Mouse (Mus musculus): ENCODE data around the gene Tmtc2.

The Tmtc2 gene

GRCm38 (mm10) chr10:105186636-105187035 lies 387.6 kb downstream of the Tmtc2 start:
- no peak for DNase-seq (ENCODE audit: low read depth, low spot score)

- DNase-seq (ENCODE audit: low read depth, low spot score) = no peak
Measured at GRCm38 (mm10) chr10:105168443-105169102, 405.7 kb downstream of the Tmtc2 start.

DNA sequence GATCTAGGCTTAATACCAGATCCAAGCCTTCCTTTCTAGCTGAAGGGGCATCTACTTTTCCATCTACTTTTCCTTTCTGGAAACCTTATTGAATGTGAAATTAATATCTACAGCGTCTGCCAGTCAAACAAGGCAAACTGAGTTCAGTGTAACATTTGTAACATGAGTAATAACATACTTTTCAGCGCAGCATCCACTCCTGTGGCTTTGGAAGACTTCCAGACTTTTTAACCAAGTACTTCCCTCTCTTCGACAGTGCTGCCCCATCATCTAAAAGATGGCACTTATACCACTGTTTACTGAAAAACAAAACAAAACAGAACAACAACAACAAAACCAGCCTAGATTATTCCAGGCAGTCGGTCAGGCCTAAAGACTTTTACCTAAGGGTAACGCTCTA lies 409.0 kb downstream of the Tmtc2 start:
- no peak for DNase-seq (ENCODE audit: low read depth, low spot score)

- no peak for DNase-seq (ENCODE audit: low read depth, low spot score)
Measured at GRCm38 (mm10) chr10:105153789-105154188, 420.5 kb downstream of the Tmtc2 start.

GRCm38 (mm10) chr10:105144382-105144781 lies 429.9 kb downstream of the Tmtc2 start:
- DNase-seq (ENCODE audit: low read depth, low spot score) = no peak

- no peak for DNase-seq (ENCODE audit: low read depth, low spot score)
Measured at GRCm38 (mm10) chr10:105142201-105142600, 432.1 kb downstream of the Tmtc2 start.

Measured in forelimb bud, embryonic 11.5 days (tissue).